Mouse (Mus musculus): Measurements from ENCODE around the gene Enah.

Enah gene

DNA sequence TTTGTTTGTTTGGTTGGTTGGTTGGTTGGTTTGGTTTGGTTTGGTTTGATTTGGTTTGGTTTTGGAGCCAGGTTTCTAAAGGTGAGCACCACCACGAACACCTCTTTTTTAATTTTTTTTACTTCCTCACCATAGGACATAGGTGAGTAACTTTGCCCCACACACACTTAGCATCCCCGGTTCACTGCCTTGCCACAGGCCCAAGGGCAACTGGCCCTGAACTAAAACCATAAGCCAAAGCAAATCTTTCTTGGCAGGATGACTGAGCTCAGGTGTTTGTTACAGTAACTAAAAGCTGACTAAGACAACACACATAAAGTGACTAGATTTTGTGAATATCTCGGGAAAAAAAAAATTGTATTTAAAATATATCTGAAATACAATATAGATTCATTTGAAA lies 172.4 kb downstream of the Enah start:
- no peak for DNase-seq (ENCODE audit: low spot score in 2 of 2)

Measured in heart, adult 9 months (tissue).